Mouse (Mus musculus): ENCODE measurements around the gene Gm21969.

GRCm38 (mm10) chr4:139598950-139599518, 4.0 kb upstream of the Gm21969 start:
- TF ChIP-seq CTCF (IDR thresholded peaks at IDR 0.05; ENCODE audit: low read depth, low read length): no peak
- TF ChIP-seq TAL1 (conservative IDR thresholded peaks at IDR 0.05; ENCODE audit: low read depth, low read length): no peak

All from G1E (cell line).